ENCODE assay signal across 12 mouse cellular contexts in genomic region chr15:94444043-94444436, GRCm38 (mm10). TPM values are rescaled to one million over a fixed set of nuclear protein-coding genes. Genes with fewer than 3 reads are reported as not detected.
DNase-seq lines count a peak whose midpoint lies in the region; ATAC-seq and TF ChIP-seq lines count a peak whose summit lies in the region.
"Had no signal": no experiment of that assay in that cellular context is flagged by ENCODE, and none has a peak within 500 bp of the region (broad histone marks: within the 10 kb centered on the region; RNA-seq: fewer than 3 reads in every experiment).

No protein-coding gene starts in this region.

- H3K27ac ChIP-seq in kidney, embryonic 14.5 days (ENCODE audit: low read depth, low read length), result peak overlapping the region; percentile 38; the same call in 1 of the 2 replicates
- peak overlapping the region; percentile 93 for H3K27ac ChIP-seq in intestine, embryonic 16.5 days (ENCODE audit: low read length)
- no peak overlapping the region for H3K27ac ChIP-seq in liver, postnatal 0 days (ENCODE audit: low read depth)

- H3K36me3 ChIP-seq in kidney, embryonic 14.5 days (ENCODE audit: control insufficient read depth, insufficient read depth, low read length), result no peaks in the 10 kb centered on the region
- no peaks in the 10 kb centered on the region for H3K36me3 ChIP-seq in intestine, embryonic 16.5 days (ENCODE audit: control insufficient read depth, insufficient read depth, low read length)
- no peaks in the 10 kb centered on the region for H3K36me3 ChIP-seq in liver, postnatal 0 days (replicated peaks; ENCODE audit: insufficient read depth, low read length)

- DNase-seq in embryo, embryonic 10 days (ENCODE audit: low spot score), result peak; percentile 51
- DNase-seq in embryo, embryonic 10.5 days (ENCODE audit: low spot score), result no peak
- DNase-seq in kidney, postnatal 25 days, result no peak
- peak; percentile 14 for DNase-seq in adrenal gland, postnatal 14 days
- no peak for DNase-seq in liver, postnatal 0 days
- no peak for DNase-seq in thymus, postnatal 10 days (ENCODE audit: low spot score in 2 of 2)
- DNase-seq: cerebellum, postnatal 25 days had no signal

- no peaks in the 10 kb centered on the region for H3K27me3 ChIP-seq in kidney, embryonic 14.5 days (ENCODE audit: control insufficient read depth, insufficient read depth, low read length)
- H3K27me3 ChIP-seq in intestine, embryonic 16.5 days (replicated peaks; ENCODE audit: control insufficient read depth, insufficient read depth, low read length), result no peaks in the 10 kb centered on the region
- H3K27me3 ChIP-seq in liver, postnatal 0 days (ENCODE audit: insufficient read depth, low read length), result no peaks in the 10 kb centered on the region

- TF ChIP-seq EP300 in liver, postnatal 0 days (IDR thresholded peaks at IDR 0.05; ENCODE audit: low read depth), result no peak

- no peak for TF ChIP-seq CTCF in liver, postnatal 0 days (IDR thresholded peaks at IDR 0.05; ENCODE audit: low read depth)

- no peak overlapping the region for H3K4me3 ChIP-seq in kidney, embryonic 14.5 days (ENCODE audit: low read length)
- no peak overlapping the region for H3K4me3 ChIP-seq in intestine, embryonic 16.5 days (ENCODE audit: low read length)
- no peak overlapping the region for H3K4me3 ChIP-seq in liver, postnatal 0 days (ENCODE audit: low read depth, low read length)

- H3K4me1 ChIP-seq in kidney, embryonic 14.5 days (ENCODE audit: control insufficient read depth, insufficient read depth, low read length), result peaks cover 8% of the 10 kb centered on the region; the same call in 1 of the 2 replicates
- H3K4me1 ChIP-seq in intestine, embryonic 16.5 days (ENCODE audit: control insufficient read depth, insufficient read depth, low read length), result peaks cover 10% of the 10 kb centered on the region; the same call in 1 of the 2 replicates
- no peaks in the 10 kb centered on the region for H3K4me1 ChIP-seq in liver, postnatal 0 days (ENCODE audit: insufficient read depth)

- ATAC-seq in kidney, embryonic 14.5 days (ENCODE audit: low FRiP score, low TSS enrichment), result no peak
- peak; percentile 46; the same call in 1 of the 2 replicates for ATAC-seq in intestine, embryonic 16.5 days
- ATAC-seq in liver, postnatal 0 days, result no peak
- ATAC-seq: midbrain, embryonic 16.5 days had no signal

- WGBS in kidney, embryonic 14.5 days, result 52% methylated on average over 11 of the region's 11 CpGs
- WGBS in intestine, embryonic 16.5 days, result 53% methylated on average over 11 of the region's 11 CpGs
- 81% methylated on average over 11 of the region's 11 CpGs for whole genome bisulfite sequencing in liver, postnatal 0 days (ENCODE audit: insufficient replicate concordance)

- no peak overlapping the region for H3K9ac ChIP-seq in kidney, embryonic 14.5 days (ENCODE audit: low read depth, low read length)
- H3K9ac ChIP-seq in intestine, embryonic 16.5 days (ENCODE audit: low read depth, low read length), result no peak overlapping the region
- H3K9ac ChIP-seq in liver, postnatal 0 days (replicated peaks), result no peak overlapping the region

- no peaks in the 10 kb centered on the region for H3K9me3 ChIP-seq in kidney, embryonic 14.5 days (ENCODE audit: control insufficient read depth, low read length)
- no peaks in the 10 kb centered on the region for H3K9me3 ChIP-seq in intestine, embryonic 16.5 days (ENCODE audit: control insufficient read depth, low read length)
- H3K9me3 ChIP-seq in liver, postnatal 0 days (ENCODE audit: low read length), result no peaks in the 10 kb centered on the region

- no peak overlapping the region for H3K4me2 ChIP-seq in kidney, embryonic 14.5 days (replicated peaks; ENCODE audit: low read depth, low read length)
- no peak overlapping the region for H3K4me2 ChIP-seq in intestine, embryonic 16.5 days (ENCODE audit: low read depth, low read length)
- H3K4me2 ChIP-seq in liver, postnatal 0 days (ENCODE audit: low read depth, low read length), result no peak overlapping the region

RNA-seq across cellular contexts. Expression of gene Adamts20, which starts 21.2 kb away (rescaled TPM):
- polyA plus RNA-seq in kidney, embryonic 14.5 days (2014; fragmentation: Nextera tagmentation; extraction: Ambion mirVana), result 3.5 and 4.0 TPM in 2 replicates
- total RNA-seq in adrenal gland, postnatal 14 days (2021), result 3.0 and 3.3 TPM in 2 replicates
- polyA plus RNA-seq in intestine, embryonic 16.5 days (2015; fragmentation: Nextera tagmentation; extraction: Ambion mirVana), result 1.3 and 1.6 TPM in 2 replicates
- 0.02 TPM in 1 of 2 replicates, not detected in the other for polyA plus RNA-seq in liver, postnatal 0 days (2015; fragmentation: Nextera tagmentation; extraction: Ambion mirVana)
- total RNA-seq: hematopoietic stem cell, adult 5-6 weeks; liver, adult 2 months had no signal
- polyA plus RNA-seq: liver, adult 2 months had no signal

Comparison
In these comparisons a context has a peak if more than half of its experiments do, and no peak if none do; other contexts are left out.
1. DNase-seq: peak in embryo, embryonic 10 days (single experiment) and adrenal gland, postnatal 14 days (single experiment); none in embryo, embryonic 10.5 days (single experiment), kidney, postnatal 25 days (0 of 2), liver, postnatal 0 days (single experiment) and thymus, postnatal 10 days (0 of 2).